Mouse (Mus musculus): ENCODE measurements at regions not wholly inside any gene's neighbourhood (a gene's known extent, or its start where the extent isn't known, plus 50 kb on each side); places are given as distances from the start of the nearest gene placed in this dataset.

- no peak for DNase-seq
These were observed 166.0 kb downstream of the Inhbb start for GRCm38 (mm10) chr1:119256097-119256473.

DNA sequence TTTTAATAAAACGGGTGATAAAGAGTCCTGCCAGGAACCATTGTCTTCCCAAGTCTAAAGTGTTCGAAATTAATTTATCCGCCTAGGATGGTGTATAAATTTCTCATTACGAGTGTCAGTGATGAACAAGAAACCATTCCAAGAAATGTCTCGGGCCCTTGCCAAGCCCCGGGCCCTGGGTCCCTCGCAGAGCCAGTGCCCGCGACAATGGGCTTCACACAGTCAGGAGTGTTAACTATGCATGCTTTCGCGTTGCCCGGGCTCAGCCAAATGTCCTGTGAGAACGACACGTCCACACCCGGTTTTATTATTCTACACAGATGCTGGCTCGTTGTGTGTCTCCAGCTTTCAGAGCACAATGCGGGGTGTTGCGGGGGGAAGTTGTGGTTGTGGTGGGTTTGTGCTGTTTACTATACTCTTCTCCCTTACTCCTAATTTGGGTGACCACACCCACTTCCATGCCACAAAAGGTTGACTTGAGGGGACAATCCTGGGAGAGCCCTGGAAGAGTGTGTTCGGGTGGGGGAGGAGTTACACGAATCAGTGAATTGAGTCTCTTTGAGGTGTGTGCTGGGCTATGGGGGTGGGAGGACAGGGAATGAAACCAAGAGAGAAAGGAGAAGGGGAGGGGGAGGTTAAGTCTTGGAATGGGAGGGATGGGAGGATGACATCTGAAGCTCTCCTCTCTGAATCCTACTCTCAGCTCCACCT is 166.5 kb downstream of the Inhbb start:
- DNase-seq = no peak

- DNase-seq = no peak
These were observed 167.1 kb downstream of the Inhbb start for GRCm38 (mm10) chr1:119254928-119255327.

GRCm38 (mm10) chr1:119253371-119253851 is 168.6 kb downstream of the Inhbb start:
- DNase-seq = peak; percentile 49

- no peak for DNase-seq
These were observed 169.6 kb downstream of the Inhbb start for GRCm38 (mm10) chr1:119252403-119252802.

GRCm38 (mm10) chr1:119251741-119252140 is 170.3 kb downstream of the Inhbb start:
- DNase-seq = peak; percentile 60

GRCm38 (mm10) chr1:119248776-119249495 is 173.1 kb downstream of the Inhbb start:
- peak; percentile 12 for DNase-seq

DNA sequence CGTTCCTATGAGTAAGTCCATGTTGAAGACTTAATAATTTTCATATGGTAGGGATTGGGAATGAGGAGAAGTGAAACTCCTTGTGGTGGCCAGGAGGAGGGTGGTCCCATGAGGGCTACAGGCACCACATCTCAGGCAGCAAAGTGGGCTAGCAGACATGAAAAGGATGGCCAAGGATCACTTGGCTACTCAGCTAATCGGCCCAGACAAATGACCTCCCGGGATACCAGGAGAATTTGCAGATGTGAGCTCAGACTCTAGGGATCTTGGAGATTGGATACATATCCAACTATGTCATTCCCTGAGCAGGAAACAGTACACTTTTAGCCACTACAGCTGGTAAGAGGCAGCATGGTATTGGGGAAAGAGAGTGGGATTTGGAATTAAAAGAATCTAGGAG is 174.9 kb downstream of the Inhbb start:
- DNase-seq = no peak

GRCm38 (mm10) chr1:119238463-119238862 is 183.6 kb downstream of the Inhbb start:
- DNase-seq = peak; percentile 21

GRCm38 (mm10) chr1:119236787-119237186 is 183.4 kb upstream of the Gli2 start:
- no peak for DNase-seq

DNA sequence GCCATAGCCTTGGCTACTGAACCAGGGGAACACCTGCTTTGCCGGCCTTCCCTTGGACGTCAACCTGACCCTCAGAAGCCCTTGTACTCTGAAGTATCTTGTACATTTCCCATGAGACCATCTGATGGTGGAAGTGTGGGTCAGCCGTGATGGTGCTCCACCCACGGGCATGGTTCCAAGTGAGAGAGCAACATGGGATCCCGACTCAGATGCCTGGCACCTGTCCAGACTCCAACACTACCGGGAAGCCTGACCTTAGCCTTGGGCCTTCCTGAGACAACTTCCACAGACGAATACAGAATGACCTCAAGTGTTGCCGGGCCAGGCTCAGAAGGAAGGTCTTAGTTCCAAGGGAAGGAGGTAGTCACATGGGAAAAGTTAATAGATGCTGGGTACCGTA is 181.0 kb upstream of the Gli2 start:
- peak; percentile 78 for DNase-seq

- DNase-seq = no peak
These were observed 173.6 kb upstream of the Gli2 start for GRCm38 (mm10) chr1:119226996-119227395.

- no peak for DNase-seq
These were observed 170.5 kb upstream of the Gli2 start for GRCm38 (mm10) chr1:119223876-119224275.

- no peak for DNase-seq
These were observed 168.5 kb upstream of the Gli2 start for GRCm38 (mm10) chr1:119221901-119222300.

GRCm38 (mm10) chr1:119221012-119221411 is 167.6 kb upstream of the Gli2 start:
- DNase-seq = no peak

DNA sequence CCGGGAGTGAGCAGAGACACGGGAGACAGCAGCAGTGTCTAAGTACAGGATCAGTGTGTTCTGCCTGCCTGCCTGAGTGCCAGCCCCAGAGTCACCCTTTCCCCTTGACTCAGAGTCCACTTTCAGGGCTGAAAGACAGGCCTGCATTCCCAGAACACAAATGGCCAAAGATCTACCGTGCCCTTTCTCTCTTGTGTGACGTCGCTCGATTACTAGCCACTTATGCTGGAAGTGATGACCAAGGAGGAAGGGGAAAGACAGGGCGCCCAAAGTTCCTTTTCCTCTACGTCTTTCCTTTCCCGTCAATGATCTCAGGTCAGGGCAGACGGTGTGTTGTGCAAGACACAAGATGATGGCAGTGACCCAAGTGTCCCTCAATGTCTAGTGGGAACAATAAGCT is 166.4 kb upstream of the Gli2 start:
- DNase-seq = peak; percentile 68

- peak; percentile 27 for DNase-seq
These were observed 164.0 kb upstream of the Gli2 start for GRCm38 (mm10) chr1:119217387-119217786.

GRCm38 (mm10) chr1:119209607-119210007 is 156.2 kb upstream of the Gli2 start:
- DNase-seq = peak; percentile 71

DNA sequence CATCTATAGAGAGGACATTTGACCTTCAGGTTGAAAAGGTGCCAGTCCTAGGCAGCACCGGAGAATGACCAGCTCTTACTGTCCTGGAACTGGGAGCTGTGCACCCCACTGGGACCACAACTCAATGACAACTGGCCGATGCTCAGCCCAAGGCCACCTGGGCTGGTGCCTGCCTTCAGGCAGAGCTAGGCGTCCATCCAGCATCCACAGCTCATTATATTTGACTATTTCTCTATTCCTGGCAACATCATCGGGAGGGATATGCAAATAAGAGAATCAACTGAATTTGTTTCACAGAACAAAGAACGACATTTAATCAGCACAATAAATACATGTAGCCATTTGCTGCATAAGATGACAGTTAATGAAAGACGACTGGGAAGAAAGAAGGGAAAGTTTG is 149.0 kb upstream of the Gli2 start:
- no peak for DNase-seq

- DNase-seq = peak; percentile 89
These were observed 143.9 kb upstream of the Gli2 start for GRCm38 (mm10) chr1:119197415-119197700.

DNA sequence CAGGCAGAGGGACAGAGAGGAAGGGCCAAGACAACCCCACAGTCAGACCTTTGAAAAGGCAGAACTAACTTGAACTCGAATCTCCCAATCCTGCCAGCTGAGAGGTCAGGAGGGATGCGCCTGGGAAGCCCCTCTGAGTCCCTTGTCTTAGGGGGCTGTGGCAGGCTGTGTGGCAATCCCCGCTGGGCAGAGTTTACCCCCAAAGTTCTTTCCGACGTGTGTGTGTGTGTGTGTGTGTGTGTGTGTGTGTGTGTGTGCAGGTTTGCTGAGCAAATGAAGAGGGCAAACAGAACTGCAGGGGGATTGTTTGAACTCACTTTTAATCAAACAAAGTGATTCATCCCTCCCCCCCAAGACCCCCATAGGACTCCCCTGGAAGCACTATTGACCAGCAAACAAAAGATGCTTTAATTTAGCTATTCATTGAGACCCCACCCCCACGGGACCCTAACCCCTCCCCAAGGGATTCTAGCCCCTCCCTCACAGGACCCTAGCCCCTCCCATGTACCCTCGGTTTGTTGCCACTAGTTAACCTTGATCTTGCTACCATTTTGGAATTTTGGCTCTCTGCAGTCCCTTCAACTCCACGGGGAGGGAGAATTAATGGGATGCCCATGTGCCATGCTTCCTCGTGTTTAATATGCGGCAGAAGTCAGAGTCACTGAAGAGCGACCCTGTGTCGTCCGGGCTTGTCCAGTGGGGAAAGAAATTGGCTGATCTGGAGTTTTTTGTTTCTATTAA is 143.4 kb upstream of the Gli2 start:
- DNase-seq = no peak

- DNase-seq = no peak
These were observed 141.1 kb upstream of the Gli2 start for GRCm38 (mm10) chr1:119194533-119194932.

- DNase-seq = no peak
These were observed 137.8 kb upstream of the Gli2 start for GRCm38 (mm10) chr1:119191177-119191576.

Data from adrenal gland, adult 2 months (tissue).